Mouse (Mus musculus): ENCODE measurements around the gene Mllt6. TPM values are rescaled to one million over a fixed set of nuclear protein-coding genes. Genes with fewer than 3 reads are reported as not detected.

Mllt6 gene
- polyA plus RNA-seq, 1 experiment, result 8.2 TPM

DNA sequence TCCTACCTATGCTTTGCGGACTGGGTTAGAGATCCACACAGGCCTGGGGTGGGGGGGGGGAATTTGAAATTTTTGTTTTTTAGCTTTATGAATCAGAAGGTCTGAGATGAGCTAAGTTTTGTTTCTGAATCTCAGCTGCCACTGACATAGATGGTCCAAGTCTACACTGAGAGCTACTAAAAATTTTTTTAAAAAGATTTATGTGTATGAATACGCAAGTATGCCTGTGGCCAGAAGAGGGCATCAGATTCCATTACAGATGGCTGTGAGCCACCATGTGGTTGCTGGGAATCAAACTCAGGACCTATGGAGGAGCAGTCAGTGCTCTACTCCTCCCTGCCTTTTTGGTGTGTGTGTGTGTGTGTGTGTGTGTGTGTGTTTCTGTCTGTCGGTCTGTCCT is 51.1 kb downstream of the Mllt6 start:
- H3K27ac ChIP-seq (ENCODE audit: control insufficient read depth, insufficient read depth, low read depth, low read length), result no peak overlapping the region
- TF ChIP-seq POLR2A (IDR thresholded peaks at IDR 0.05; ENCODE audit: control insufficient read depth, low read depth, low read length) (no peak), CTCF (IDR thresholded peaks at IDR 0.05; ENCODE audit: control insufficient read depth, insufficient read depth, insufficient replicate concordance, low read depth, low read length) (no peak)
- H3K27me3 ChIP-seq (ENCODE audit: control insufficient read depth, insufficient read depth, low read length), result no peaks in the 10 kb centered on the region
- no peak overlapping the region for H3K4me3 ChIP-seq (ENCODE audit: control insufficient read depth, low read depth, low read length)
- no peaks in the 10 kb centered on the region for H3K36me3 ChIP-seq (ENCODE audit: control insufficient read depth, insufficient read depth, low read length)
- H3K4me1 ChIP-seq (ENCODE audit: control insufficient read depth, insufficient read depth, low read length), result no peaks in the 10 kb centered on the region

DNA sequence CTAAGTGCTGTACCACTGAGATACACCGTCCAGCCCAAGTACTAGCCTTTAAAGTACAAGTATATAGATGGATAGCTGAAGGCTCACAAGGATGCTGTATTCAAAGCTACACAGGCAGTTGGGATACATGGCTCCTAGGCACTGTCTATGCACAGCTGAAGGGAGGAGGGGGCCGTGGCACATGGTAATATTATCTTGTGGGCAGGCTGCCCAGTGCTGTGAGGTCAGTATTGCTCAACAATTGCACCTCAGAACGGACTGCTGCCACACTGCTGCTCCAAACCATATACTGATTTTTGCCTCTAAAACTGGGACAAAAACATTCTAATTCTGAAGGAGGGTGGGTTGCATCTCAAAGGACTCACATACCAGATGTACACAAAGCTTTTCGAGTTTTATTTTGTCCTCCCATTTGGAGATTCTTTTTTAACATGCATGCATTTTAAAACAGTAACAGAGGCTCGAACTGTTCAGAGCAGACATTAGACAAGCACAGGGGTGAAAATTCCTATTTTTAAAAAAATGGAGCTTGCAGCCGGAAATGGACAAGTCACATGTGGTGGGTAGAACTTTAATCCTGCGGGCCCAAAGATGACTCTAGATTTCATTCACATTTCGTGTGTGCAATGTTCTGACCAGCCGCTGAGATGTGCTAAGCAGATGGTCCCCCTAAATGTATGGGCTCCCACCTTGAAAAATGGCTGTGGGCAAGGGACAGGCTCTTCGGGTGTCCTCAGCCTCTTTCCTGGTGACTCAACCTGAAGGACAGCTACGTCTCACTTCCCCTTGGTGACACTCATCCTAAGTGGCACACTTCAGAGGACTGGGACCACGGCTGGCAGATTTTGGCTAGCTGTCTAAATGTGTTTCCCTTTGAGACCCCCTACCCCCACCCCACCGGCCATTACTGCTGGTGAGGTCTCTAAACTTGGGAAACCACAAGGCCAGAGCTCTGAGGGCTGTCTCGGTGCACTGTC is 51.9 kb downstream of the Mllt6 start:
- H3K36me3 ChIP-seq (ENCODE audit: control insufficient read depth, insufficient read depth, low read length), result no peaks in the 10 kb centered on the region
- H3K27me3 ChIP-seq (ENCODE audit: control insufficient read depth, insufficient read depth, low read length), result no peaks in the 10 kb centered on the region
- no peak overlapping the region for H3K27ac ChIP-seq (ENCODE audit: control insufficient read depth, insufficient read depth, low read depth, low read length)
- H3K4me1 ChIP-seq (ENCODE audit: control insufficient read depth, insufficient read depth, low read length), result no peaks in the 10 kb centered on the region
- no peak overlapping the region for H3K4me3 ChIP-seq (ENCODE audit: control insufficient read depth, low read depth, low read length)
- TF ChIP-seq CTCF (IDR thresholded peaks at IDR 0.05; ENCODE audit: control insufficient read depth, insufficient read depth, insufficient replicate concordance, low read depth, low read length), result no peak
- no peak for TF ChIP-seq POLR2A (IDR thresholded peaks at IDR 0.05; ENCODE audit: control insufficient read depth, low read depth, low read length)

DNA sequence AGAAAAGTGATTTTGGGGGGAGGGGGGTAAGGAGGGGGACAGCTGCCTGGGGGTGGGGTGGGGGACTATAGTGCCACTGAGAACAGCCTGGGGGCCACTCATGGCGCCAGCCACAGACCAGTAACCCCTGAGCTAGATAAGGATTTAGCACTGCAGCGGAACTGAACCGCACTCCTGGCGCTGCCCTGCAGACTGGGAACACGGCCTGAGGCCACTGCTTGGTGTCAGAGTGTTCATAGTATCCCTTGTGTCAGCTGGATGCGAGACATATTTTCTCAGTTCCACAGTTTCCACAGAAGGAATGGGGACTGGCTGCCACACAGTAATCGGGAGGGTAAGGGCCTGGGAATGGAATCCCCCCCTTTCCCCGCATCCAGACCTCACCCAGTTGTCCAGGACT is 52.8 kb downstream of the Mllt6 start:
- TF ChIP-seq CTCF (IDR thresholded peaks at IDR 0.05; ENCODE audit: control insufficient read depth, insufficient read depth, insufficient replicate concordance, low read depth, low read length), result no peak
- no peak for TF ChIP-seq POLR2A (IDR thresholded peaks at IDR 0.05; ENCODE audit: control insufficient read depth, low read depth, low read length)
- H3K27me3 ChIP-seq (ENCODE audit: control insufficient read depth, insufficient read depth, low read length), result no peaks in the 10 kb centered on the region
- H3K27ac ChIP-seq (ENCODE audit: control insufficient read depth, insufficient read depth, low read depth, low read length), result no peak overlapping the region
- H3K4me3 ChIP-seq (ENCODE audit: control insufficient read depth, low read depth, low read length), result no peak overlapping the region
- no peaks in the 10 kb centered on the region for H3K4me1 ChIP-seq (ENCODE audit: control insufficient read depth, insufficient read depth, low read length)
- no peaks in the 10 kb centered on the region for H3K36me3 ChIP-seq (ENCODE audit: control insufficient read depth, insufficient read depth, low read length)

DNA sequence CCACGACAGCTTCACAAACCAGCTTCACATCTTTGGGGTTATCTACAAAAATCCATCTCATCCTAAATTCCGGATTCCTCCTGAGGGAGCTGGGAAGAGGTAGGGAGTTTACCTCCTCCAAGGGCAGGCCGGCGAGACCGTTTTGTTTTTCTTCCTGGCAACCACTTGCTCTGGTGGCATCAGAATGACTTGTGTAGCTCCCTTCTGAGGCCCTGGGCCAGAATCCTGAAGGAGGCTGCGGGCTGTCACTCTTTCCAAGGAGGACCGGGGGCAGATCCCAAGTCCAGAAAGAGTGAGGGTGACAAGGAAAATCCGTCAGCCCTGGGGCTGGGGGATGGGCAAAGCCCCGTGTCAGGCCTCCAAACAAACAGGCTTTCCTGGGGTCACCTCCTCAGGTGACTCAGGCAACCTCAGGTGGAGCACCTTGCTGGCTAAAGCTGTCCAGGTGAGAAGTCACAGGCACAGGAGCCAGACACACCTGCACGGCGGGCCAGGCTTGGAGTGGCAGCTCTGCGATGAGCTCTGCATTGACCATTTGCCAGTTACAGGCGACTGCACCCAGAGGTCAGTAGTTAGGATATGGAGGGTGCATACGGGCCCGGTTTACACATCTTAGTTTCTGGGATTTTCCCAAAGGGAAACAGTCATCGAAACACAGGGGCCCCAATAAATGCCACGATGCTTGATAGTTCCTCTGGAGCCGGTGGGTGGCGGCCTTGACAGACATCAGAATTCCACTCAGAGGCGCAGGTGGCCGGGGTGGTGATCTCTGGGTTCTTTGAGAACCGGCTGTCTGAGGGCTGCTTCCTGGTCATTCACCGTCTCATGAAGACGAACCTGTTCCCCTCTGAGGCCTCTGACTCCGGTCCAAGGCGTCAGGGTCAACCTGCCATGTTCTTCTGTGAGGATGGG is 54.4 kb downstream of the Mllt6 start:
- Histone ChIP-seq H3K4me1 (ENCODE audit: control insufficient read depth, insufficient read depth, low read length) (no peaks in the 10 kb centered on the region), H3K4me3 (ENCODE audit: control insufficient read depth, low read depth, low read length) (no peak overlapping the region), H3K36me3 (ENCODE audit: control insufficient read depth, insufficient read depth, low read length) (no peaks in the 10 kb centered on the region), H3K27ac (ENCODE audit: control insufficient read depth, insufficient read depth, low read depth, low read length) (no peak overlapping the region), H3K27me3 (ENCODE audit: control insufficient read depth, insufficient read depth, low read length) (no peaks in the 10 kb centered on the region)
- TF ChIP-seq POLR2A (IDR thresholded peaks at IDR 0.05; ENCODE audit: control insufficient read depth, low read depth, low read length) (no peak), CTCF (IDR thresholded peaks at IDR 0.05; ENCODE audit: control insufficient read depth, insufficient read depth, insufficient replicate concordance, low read depth, low read length) (no peak)

DNA sequence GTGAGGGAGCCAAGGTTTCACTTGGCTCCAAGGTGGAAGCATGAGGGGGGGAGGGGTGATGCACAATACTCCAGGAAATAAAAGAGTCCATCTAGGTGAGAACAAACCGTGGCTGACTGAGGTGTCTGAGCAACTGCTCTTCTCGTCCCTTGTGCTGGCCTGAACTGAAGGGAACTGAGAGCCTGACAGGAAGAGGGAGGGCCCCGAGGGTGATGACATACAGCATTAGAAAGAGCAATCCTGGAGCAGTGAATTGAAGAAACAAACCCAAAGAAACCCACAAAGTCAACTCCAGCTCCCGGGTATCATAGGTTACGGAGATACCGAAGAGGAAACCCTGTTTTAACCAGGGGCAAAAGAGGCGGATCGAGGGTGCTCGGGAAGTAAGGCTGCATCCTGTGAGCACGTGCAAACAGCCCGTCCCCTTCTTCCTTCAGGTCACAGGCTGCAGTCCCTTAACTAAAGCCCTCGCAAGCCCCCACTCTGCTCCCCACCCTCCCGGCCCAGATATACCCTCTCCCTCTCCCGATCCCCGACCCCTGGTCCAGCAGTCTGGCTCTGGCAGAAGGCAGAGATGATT is 55.2 kb downstream of the Mllt6 start:
- no peaks in the 10 kb centered on the region for H3K4me1 ChIP-seq (ENCODE audit: control insufficient read depth, insufficient read depth, low read length)
- H3K27me3 ChIP-seq (ENCODE audit: control insufficient read depth, insufficient read depth, low read length), result no peaks in the 10 kb centered on the region
- no peak overlapping the region for H3K4me3 ChIP-seq (ENCODE audit: control insufficient read depth, low read depth, low read length)
- no peak overlapping the region for H3K27ac ChIP-seq (ENCODE audit: control insufficient read depth, insufficient read depth, low read depth, low read length)
- no peaks in the 10 kb centered on the region for H3K36me3 ChIP-seq (ENCODE audit: control insufficient read depth, insufficient read depth, low read length)
- TF ChIP-seq CTCF (IDR thresholded peaks at IDR 0.05; ENCODE audit: control insufficient read depth, insufficient read depth, insufficient replicate concordance, low read depth, low read length) (no peak), POLR2A (IDR thresholded peaks at IDR 0.05; ENCODE audit: control insufficient read depth, low read depth, low read length) (no peak)

DNA sequence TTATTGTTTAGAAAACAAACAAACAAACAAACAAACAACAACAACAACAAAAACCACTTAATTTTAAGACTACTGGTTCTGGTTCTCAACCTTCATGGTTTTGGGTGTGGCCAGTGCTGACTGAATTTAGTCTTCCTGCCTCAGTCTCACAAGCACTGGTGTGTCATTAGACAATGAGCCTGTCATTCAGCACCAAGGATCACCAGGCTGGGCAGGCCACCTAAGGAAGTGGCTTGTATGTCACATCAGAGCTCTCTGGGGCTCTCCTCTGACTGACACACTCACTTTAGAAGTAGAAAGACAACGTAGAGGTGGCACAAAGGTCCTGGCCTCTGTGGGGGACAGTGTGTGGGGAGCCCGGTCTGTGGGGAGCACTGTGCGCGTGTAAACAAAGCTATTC is 55.8 kb downstream of the Mllt6 start:
- no peaks in the 10 kb centered on the region for H3K4me1 ChIP-seq (ENCODE audit: control insufficient read depth, insufficient read depth, low read length)
- no peak overlapping the region for H3K4me3 ChIP-seq (ENCODE audit: control insufficient read depth, low read depth, low read length)
- no peaks in the 10 kb centered on the region for H3K36me3 ChIP-seq (ENCODE audit: control insufficient read depth, insufficient read depth, low read length)
- H3K27ac ChIP-seq (ENCODE audit: control insufficient read depth, insufficient read depth, low read depth, low read length), result no peak overlapping the region
- TF ChIP-seq POLR2A (IDR thresholded peaks at IDR 0.05; ENCODE audit: control insufficient read depth, low read depth, low read length) (no peak), CTCF (IDR thresholded peaks at IDR 0.05; ENCODE audit: control insufficient read depth, insufficient read depth, insufficient replicate concordance, low read depth, low read length) (no peak)
- no peaks in the 10 kb centered on the region for H3K27me3 ChIP-seq (ENCODE audit: control insufficient read depth, insufficient read depth, low read length)

DNA sequence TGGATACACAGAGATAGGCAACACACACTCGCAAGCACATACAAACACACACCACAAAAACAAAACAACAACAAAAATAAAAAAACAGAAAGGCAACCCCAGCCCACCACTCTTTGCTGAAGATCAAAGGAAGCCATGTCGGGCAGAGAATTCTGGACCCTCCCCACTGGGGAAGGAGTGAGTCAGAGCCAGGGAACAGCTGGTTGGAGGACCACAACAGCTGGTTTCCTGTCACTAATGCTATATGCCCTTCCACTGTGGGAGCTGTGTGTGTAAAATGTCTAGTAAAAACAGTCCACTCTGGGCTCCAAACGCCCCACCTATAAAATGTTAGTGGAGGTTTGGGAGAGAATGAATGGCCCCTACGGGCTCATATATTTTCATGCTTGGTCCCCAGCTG is 58.1 kb downstream of the Mllt6 start:
- Histone ChIP-seq H3K27ac (ENCODE audit: control insufficient read depth, insufficient read depth, low read depth, low read length) (no peak overlapping the region), H3K4me1 (ENCODE audit: control insufficient read depth, insufficient read depth, low read length) (no peaks in the 10 kb centered on the region), H3K27me3 (ENCODE audit: control insufficient read depth, insufficient read depth, low read length) (no peaks in the 10 kb centered on the region), H3K4me3 (ENCODE audit: control insufficient read depth, low read depth, low read length) (no peak overlapping the region), H3K36me3 (ENCODE audit: control insufficient read depth, insufficient read depth, low read length) (no peaks in the 10 kb centered on the region)
- TF ChIP-seq CTCF (IDR thresholded peaks at IDR 0.05; ENCODE audit: control insufficient read depth, insufficient read depth, insufficient replicate concordance, low read depth, low read length), result no peak
- no peak for TF ChIP-seq POLR2A (IDR thresholded peaks at IDR 0.05; ENCODE audit: control insufficient read depth, low read depth, low read length)

All from testis, adult 2 months (tissue).